Mouse (Mus musculus) heart, postnatal 36 days (tissue): ENCODE measurements at regions not wholly inside any gene's neighbourhood (a gene's known extent, or its start where the extent isn't known, plus 50 kb on each side); places are given as distances from the start of the nearest gene placed in this dataset.

Experiments used
- DNase-seq, 2 experiments: peaks; one replicate each; pipeline ENCODE4 v3.0.0; 2021 to 2022
- intact Hi-C: fragments of 180-260 bp; cut with DNase I; formaldehyde crosslinking; loops from one replicate; pipeline ENCODE4 v1.15.1; 2025

DNA sequence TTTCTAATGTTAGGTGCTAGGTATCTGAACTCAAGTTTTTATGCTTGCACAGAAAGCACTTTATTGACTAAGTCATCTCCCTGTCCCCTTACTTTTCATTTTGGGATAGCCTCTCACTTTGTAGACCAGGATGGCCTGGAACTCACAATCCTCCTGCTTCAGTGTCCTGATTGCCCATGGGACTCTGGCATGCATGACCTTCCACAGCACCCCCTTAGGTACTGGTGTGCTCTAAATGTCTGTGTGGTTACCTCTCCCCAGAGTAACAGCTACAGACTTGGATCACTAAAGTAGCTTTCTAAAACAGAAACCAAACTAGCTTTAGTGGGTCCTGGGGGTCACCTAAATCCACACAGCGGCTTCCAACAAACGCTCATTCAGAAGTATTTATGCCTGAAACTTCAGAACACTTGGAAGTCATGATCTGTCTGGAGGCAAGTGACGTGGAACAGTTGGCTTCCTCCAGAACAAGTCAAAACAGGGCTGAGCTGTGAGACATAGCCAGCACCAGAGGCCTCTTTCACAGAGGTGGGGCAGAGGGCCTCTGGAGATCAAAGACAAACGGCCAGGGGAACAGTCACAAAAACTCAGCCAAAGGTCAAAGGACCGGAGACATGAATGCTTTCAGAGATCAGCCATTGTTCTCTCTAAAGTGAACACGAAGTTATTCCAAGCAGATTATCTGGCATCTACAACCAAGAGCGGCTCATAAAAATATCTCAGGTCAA, 80.8 kb upstream of the Nebl start:
- DNase-seq: no peak
- intact Hi-C loops: no loop called here
